Mouse (Mus musculus) embryonic facial prominence, embryonic 11.5 days (tissue): ENCODE measurements around the gene Mpp4. TPM values are rescaled to one million over a fixed set of nuclear protein-coding genes. Genes with fewer than 3 reads are reported as not detected.

ENCODE experiments used
- ATAC-seq: fragments of 200-750 bp; cut with Nextera tagmentation; replicated peaks from 2 replicates; pipeline ENCODE4 v1.8.0; 2017; ENCODE audit warnings: low read depth; ENCODE audit not compliant: insufficient number of reproducible peaks, low FRiP score, low TSS enrichment
- DNase-seq: peaks from one replicate; pipeline ENCODE4 v3.0.0-alpha.2; 2015; ENCODE audit warnings: low spot score
- H3K27ac ChIP-seq: fragments of 300-500 bp; sonication (generic); replicated peaks from 2 replicates; pipeline ENCODE4 v1.5.1; 2014; ENCODE audit warnings: mild to moderate bottlenecking, low read depth, low read length, control low read depth
- H3K27me3 ChIP-seq: fragments of 300-500 bp; sonication (generic); 2 replicates; pipeline ENCODE4 v1.6.1; 2014; ENCODE audit warnings: mild to moderate bottlenecking, low read length, moderate library complexity, mixed read lengths; ENCODE audit not compliant: control insufficient read depth, insufficient read depth
- H3K36me3 ChIP-seq: fragments of 300-500 bp; sonication (generic); replicated peaks from 2 replicates; pipeline ENCODE4 v1.6.1; 2014; ENCODE audit warnings: low read depth, mild to moderate bottlenecking, low read length, moderate library complexity, mixed read lengths; ENCODE audit not compliant: control insufficient read depth, insufficient read depth
- H3K4me1 ChIP-seq: fragments of 300-500 bp; sonication (generic); 2 replicates; pipeline ENCODE4 v1.6.1; 2014; ENCODE audit warnings: low read length, mixed read lengths; ENCODE audit not compliant: control insufficient read depth, insufficient read depth
- H3K4me2 ChIP-seq: fragments of 300-500 bp; sonication (generic); 2 replicates; pipeline ENCODE4 v1.6.1; 2014; ENCODE audit warnings: low read depth, mild to moderate bottlenecking, control low read depth, low read length, moderate library complexity
- H3K4me3 ChIP-seq: fragments of 300-500 bp; sonication (generic); 2 replicates; pipeline ENCODE4 v1.5.1; 2014; ENCODE audit warnings: low read depth, low read length, control low read depth
- H3K9ac ChIP-seq: fragments of 300-500 bp; sonication (generic); replicated peaks from 2 replicates; pipeline ENCODE4 v1.6.1; 2014; ENCODE audit warnings: mild to moderate bottlenecking, control low read depth, low read length
- H3K9me3 ChIP-seq: fragments of 300-500 bp; sonication (generic); replicated peaks from 2 replicates; pipeline ENCODE4 v1.6.1; 2016; ENCODE audit warnings: mild to moderate bottlenecking, low read length, inconsistent platforms, mixed read lengths; ENCODE audit not compliant: control insufficient read depth
- WGBS: fragments of 180-500 bp; shearing (Covaris S2); extraction: QIAGEN DNeasy Blood & Tissue Kit; methylation state at CpG from one replicate; pipeline ENCODE4 v1.1.7; 2014; 5-methylcytosine and 5-hydroxymethylcytosine counted together
- polyA plus RNA-seq: library from polyadenylated mRNA; unstranded; fragments of >200 nt; fragmentation: Nextera tagmentation; extraction: Ambion mirVana; gene quantifications from 2 replicates; pipeline ENCODE4 v1.2.1, GENCODE M21; 2014

Gene Mpp4
- polyA plus RNA-seq, 1 experiment from 2014 or later, result 0.49 TPM

- no peak overlapping the region for H3K9ac ChIP-seq
- no peak overlapping the region for H3K4me2 ChIP-seq
- no peak overlapping the region for H3K27ac ChIP-seq
- H3K27me3 ChIP-seq, result no peaks in the 10 kb centered on the region
- no peak for ATAC-seq
- H3K4me3 ChIP-seq, result no peak overlapping the region
- H3K36me3 ChIP-seq, result peaks cover 5% of the 10 kb centered on the region; the same call in 1 of the 2 replicates
- no peaks in the 10 kb centered on the region for H3K9me3 ChIP-seq
- no peaks in the 10 kb centered on the region for H3K4me1 ChIP-seq
- no peak for DNase-seq
- 88% methylated on average over 10 of the region's 10 CpGs for WGBS
These were observed 15.2 kb upstream of the Mpp4 start for GRCm38 (mm10) chr1:59178401-59178800.

- Histone ChIP-seq H3K9me3 (no peaks in the 10 kb centered on the region), H3K27me3 (no peaks in the 10 kb centered on the region), H3K4me2 (no peak overlapping the region), H3K4me1 (no peaks in the 10 kb centered on the region), H3K4me3 (no peak overlapping the region), H3K27ac (no peak overlapping the region), H3K36me3 (peaks cover 5% of the 10 kb centered on the region; the same call in 1 of the 2 replicates), H3K9ac (no peak overlapping the region)
- WGBS, result 63% methylated on average over 10 of the region's 10 CpGs
- DNase-seq (no peak), ATAC-seq (no peak)
These were observed 11.6 kb upstream of the Mpp4 start for GRCm38 (mm10) chr1:59174514-59175373.

- no peaks in the 10 kb centered on the region for H3K27me3 ChIP-seq
- no peaks in the 10 kb centered on the region for H3K9me3 ChIP-seq
- H3K9ac ChIP-seq, result no peak overlapping the region
- H3K36me3 ChIP-seq, result no peaks in the 10 kb centered on the region
- no peak overlapping the region for H3K27ac ChIP-seq
- H3K4me2 ChIP-seq, result no peak overlapping the region
- 82% methylated on average over 5 of the region's 5 CpGs for WGBS
- DNase-seq (no peak), ATAC-seq (no peak)
- no peak overlapping the region for H3K4me3 ChIP-seq
- H3K4me1 ChIP-seq, result no peaks in the 10 kb centered on the region
These were observed 9.8 kb upstream of the Mpp4 start for GRCm38 (mm10) chr1:59173023-59173422.

- 52% methylated on average over 5 of the region's 5 CpGs for WGBS
- Histone ChIP-seq H3K9me3 (no peaks in the 10 kb centered on the region), H3K27me3 (no peaks in the 10 kb centered on the region), H3K9ac (no peak overlapping the region), H3K27ac (no peak overlapping the region), H3K4me1 (no peaks in the 10 kb centered on the region), H3K4me3 (no peak overlapping the region), H3K36me3 (no peaks in the 10 kb centered on the region), H3K4me2 (no peak overlapping the region)
- ATAC-seq, result no peak
- no peak for DNase-seq
These were observed 8.7 kb upstream of the Mpp4 start for GRCm38 (mm10) chr1:59171875-59172274.

GRCm38 (mm10) chr1:59170290-59170689, 7.1 kb upstream of the Mpp4 start:
- Histone ChIP-seq H3K36me3 (no peaks in the 10 kb centered on the region), H3K27me3 (no peaks in the 10 kb centered on the region), H3K27ac (no peak overlapping the region), H3K4me3 (no peak overlapping the region), H3K4me1 (no peaks in the 10 kb centered on the region), H3K9ac (no peak overlapping the region), H3K4me2 (no peak overlapping the region), H3K9me3 (no peaks in the 10 kb centered on the region)
- ATAC-seq (no peak), DNase-seq (no peak)
- 78% methylated on average over 8 of the region's 8 CpGs for WGBS

DNA sequence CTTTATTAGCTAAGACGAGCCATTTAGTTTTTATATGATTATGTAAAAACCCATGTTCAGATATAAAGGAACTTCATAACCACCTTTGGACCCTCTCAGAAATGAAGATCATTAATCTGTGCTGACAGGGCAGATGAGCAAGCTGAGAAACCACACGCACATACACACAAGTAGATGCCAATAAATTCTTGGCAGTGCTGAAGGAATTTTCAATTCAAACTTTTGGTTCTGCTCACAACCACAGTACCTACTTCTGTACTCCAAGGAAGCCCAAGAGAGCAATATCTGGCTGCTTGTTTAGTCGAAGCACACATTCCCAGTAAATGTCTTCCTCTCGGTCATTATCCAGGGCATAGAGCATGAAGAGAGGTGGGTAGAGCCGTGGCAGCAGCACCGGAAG, 6.4 kb upstream of the Mpp4 start:
- H3K9me3 ChIP-seq, result no peaks in the 10 kb centered on the region
- no peaks in the 10 kb centered on the region for H3K27me3 ChIP-seq
- ATAC-seq (no peak), DNase-seq (no peak)
- no peak overlapping the region for H3K4me3 ChIP-seq
- H3K36me3 ChIP-seq, result no peaks in the 10 kb centered on the region
- WGBS, result 93% methylated on average over 6 of the region's 6 CpGs
- H3K9ac ChIP-seq, result no peak overlapping the region
- H3K27ac ChIP-seq, result no peak overlapping the region
- no peaks in the 10 kb centered on the region for H3K4me1 ChIP-seq
- H3K4me2 ChIP-seq, result no peak overlapping the region

DNA sequence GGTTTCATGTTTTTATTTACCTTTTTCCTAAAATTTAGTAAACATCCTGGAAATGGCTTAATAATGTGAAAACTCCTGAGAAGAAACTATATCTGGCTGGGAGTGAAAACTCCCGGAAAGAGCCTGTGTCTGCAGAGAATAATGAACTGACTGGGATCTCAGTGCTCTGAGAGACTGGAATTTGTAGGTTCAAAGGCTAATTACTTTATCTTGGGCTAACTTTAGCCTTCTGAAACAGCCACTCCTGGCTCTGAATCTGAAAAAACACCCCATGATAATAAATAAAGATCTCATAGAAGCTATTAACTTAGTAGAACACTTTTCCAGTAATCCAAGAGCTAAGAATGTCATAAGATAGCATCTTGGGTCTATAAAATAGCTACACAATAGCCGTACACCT, 5.4 kb upstream of the Mpp4 start:
- Histone ChIP-seq H3K27ac (no peak overlapping the region), H3K9ac (no peak overlapping the region), H3K4me3 (no peak overlapping the region), H3K4me2 (no peak overlapping the region), H3K27me3 (no peaks in the 10 kb centered on the region), H3K9me3 (no peaks in the 10 kb centered on the region), H3K36me3 (no peaks in the 10 kb centered on the region), H3K4me1 (no peaks in the 10 kb centered on the region)
- ATAC-seq (no peak), DNase-seq (no peak)
- WGBS, result 75% methylated on average over 2 of the region's 2 CpGs

DNA sequence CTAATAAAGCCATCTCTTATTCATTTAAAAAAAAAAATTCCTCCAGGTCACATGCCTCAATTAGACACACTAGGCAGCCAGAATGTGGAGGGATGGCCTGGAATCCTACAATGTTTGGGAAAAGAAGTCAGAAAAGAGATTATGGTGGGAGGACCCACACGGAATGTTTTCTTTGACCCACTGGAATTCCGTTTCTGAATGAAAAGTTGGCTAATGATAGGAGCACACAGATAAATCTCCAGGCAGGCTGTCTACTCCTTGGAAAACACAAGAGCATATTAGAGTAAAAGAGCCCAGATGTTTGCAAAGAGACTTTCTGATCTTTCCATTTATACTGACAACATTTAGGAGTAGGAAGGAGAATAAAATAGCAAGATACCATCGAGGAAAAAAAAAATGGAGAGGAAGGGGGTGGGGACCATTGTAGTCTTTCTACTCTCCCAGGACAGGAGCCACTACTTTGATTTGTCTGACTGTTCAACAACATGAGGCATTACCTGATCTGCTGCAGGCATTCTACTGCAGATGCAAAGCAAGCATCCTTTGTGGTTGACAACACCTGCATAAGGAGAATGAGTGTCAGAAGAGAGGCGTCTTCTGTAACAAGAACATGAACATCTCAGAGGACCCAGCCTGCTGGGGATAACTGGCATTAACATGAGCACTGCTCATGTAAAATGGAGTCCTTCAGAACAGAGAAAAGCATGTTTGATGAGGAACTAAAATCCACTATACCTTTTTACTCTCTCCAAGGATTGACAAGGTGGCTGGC, 4.7 kb upstream of the Mpp4 start:
- DNase-seq (no peak), ATAC-seq (no peak)
- Histone ChIP-seq H3K27ac (no peak overlapping the region), H3K27me3 (no peaks in the 10 kb centered on the region), H3K4me3 (no peak overlapping the region), H3K4me2 (no peak overlapping the region), H3K9me3 (no peaks in the 10 kb centered on the region), H3K9ac (no peak overlapping the region), H3K4me1 (no peaks in the 10 kb centered on the region), H3K36me3 (no peaks in the 10 kb centered on the region)
- WGBS, result 88% methylated on average over 4 of the region's 4 CpGs
